Mouse (Mus musculus) inflammation-experienced regulatory T-cells, adult 6 months (primary cell): ENCODE data around the gene Apba2. TPM values are rescaled to one million over a fixed set of nuclear protein-coding genes. Genes with fewer than 3 reads are reported as not detected.

Source experiments
- ATAC-seq: one replicate; pipeline ENCODE4 v1.8.0; 2017
- polyA plus RNA-seq, 3 experiments: library from polyadenylated mRNA; unstranded; fragments of 100-300 nt; shearing (Covaris generic); gene quantifications; one replicate each; pipeline ENCODE4 v1.2.1; 2017

The Apba2 gene
- polyA plus RNA-seq, 3 experiments from 2014 or later, result not detected

- no peak for ATAC-seq
Measured at GRCm38 (mm10) chr7:64588636-64589389, 87.3 kb downstream of the Apba2 start.

DNA sequence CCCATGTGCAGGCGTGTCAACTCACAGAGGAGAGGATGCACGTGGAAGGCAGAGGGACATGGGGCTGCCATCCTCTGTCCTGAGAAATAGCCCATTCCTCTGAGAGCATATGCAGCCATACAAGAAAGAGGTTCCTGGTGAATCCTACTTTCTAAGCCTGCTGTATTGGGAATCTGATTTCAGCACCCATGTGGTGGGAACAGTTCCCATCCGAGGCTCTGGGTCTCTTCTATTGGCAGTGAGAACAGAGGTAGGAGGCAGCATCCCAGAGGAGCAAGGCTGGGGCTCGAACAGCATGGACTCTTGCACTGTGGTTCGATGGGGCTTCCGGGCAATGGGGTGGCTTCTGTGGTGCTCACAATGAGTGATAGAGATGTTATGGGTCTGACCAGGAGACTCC lies 93.8 kb downstream of the Apba2 start:
- ATAC-seq, result no peak

DNA sequence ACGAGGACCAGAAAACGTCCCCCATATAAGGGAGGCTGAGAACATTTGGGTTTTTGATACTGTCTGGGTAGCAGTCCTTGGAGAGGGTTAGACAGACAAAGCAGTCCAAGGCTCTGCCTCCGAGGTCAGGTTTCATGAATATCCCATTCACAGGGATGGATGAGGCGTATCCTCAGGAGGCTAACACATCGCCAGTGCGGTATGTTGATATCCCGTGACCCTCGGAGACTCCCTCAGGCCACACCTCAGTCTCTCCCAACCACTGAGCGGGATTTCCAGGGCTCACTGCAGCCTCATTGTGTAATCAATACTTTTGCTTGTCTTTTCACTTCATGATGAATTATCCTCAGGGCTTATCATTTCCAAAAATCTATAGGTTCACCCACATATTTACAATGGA lies 95.1 kb downstream of the Apba2 start:
- ATAC-seq, result no peak

GRCm38 (mm10) chr7:64609866-64610265 lies 108.4 kb downstream of the Apba2 start:
- no peak for ATAC-seq

DNA sequence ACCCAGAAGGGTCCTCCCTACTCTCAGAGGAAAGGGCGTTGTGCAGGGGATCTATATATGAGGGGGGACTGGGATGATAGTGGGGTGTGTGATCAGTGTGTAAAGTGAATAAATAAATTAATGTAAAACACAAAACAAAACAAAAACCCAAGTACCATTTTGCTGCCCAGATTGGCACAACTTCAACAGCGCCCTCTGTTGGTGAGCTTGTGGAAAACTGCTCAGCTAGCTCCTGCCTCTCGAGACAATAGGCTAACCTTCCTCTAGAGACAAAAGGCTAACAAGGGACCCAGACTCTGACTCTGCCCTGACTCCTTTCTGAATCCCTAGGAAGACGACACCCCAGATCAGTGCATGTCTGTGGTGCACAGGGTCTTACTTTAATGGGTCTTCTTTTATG lies 109.4 kb downstream of the Apba2 start:
- no peak for ATAC-seq

DNA sequence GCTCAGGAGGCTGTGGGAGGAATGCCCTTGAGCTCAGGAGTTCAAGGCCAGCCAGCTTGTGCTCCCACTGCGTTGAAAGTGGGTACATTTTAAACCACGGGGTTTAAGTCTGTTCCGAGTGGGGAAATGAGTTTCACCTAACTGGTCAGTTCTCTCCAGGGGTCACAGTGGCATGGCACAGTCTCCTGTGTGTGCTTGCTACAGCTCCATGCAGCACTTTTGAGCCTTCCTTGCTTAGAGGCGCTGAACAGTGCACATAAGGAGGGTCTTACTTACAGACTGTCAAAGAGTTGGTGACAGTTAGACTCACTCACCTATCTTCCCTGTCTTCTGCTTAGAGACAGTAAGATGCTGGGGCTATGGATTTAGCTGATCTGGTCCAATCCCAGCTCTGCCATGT lies 117.8 kb downstream of the Apba2 start:
- no peak for ATAC-seq

DNA sequence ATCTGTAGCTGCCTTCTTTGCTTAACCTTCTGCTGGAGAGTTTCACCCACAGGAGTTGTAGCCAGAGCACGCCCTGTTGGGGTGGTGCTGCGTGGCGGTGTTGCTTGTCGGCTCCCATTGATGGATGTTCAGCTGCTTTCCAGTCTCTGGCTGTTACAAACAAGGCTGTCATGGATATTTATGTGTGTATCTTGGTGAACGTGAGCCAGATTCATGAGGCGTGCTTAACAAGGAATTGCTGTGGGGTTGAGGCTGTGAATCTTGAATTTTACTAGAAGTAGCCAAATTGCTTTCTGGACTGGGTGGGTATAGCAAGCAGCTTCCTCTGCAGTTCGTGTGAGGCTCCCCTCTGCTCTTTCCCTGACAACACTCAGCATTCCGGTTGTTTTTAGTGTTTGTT lies 125.0 kb downstream of the Apba2 start:
- ATAC-seq, result no peak

GRCm38 (mm10) chr7:64627972-64628655 lies 126.6 kb downstream of the Apba2 start:
- ATAC-seq, result no peak

- no peak for ATAC-seq
Measured at GRCm38 (mm10) chr7:64630697-64631096, 129.2 kb downstream of the Apba2 start.

DNA sequence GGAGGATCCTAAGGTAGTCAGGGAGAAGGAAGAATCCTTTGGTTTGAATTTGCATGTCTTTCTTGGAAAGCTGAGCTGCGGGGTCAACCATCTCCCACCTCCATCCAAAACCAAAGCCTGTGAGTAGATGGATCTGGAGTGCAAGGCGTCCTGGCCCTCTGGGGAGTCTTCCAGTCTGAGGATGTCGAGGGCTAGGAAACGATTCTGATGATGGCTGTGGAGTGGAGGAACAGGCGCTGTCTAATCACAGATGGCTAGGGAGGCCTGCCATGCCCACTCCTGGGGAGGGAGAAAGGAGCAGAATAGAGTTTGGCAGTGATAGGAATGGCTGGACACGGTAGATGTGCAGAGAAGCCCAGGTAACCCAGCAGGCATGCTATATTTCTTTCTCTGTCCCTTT lies 129.6 kb downstream of the Apba2 start:
- no peak for ATAC-seq

DNA sequence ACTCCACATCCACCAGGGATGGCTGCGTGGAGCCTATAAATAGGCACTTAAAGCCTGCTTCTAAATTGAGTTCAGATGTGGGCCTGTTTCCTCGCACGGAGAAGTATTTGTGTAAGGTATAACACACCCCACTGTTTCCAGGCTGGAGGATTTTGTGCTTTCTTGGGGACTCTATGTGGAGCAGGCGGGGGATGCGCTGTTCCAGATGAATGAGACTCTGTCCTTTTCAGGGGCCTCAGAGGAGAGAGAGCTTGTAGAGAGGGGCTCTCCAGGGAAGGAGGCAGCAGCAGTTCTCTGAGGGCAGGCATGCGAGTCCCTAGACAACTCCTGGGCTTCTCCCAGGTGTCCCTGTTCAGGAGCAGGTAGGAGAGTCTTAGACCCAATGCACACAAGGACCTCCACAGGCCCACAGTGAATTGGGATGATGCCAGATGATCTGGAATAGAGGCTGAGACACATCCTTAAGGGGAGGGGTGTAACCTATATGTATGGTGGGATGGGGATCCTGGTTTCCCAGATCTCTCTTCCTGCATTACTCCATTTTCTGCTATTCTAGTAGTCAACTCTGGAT lies 130.4 kb downstream of the Apba2 start:
- no peak for ATAC-seq

GRCm38 (mm10) chr7:64633182-64633581 lies 131.7 kb downstream of the Apba2 start:
- ATAC-seq, result no peak

DNA sequence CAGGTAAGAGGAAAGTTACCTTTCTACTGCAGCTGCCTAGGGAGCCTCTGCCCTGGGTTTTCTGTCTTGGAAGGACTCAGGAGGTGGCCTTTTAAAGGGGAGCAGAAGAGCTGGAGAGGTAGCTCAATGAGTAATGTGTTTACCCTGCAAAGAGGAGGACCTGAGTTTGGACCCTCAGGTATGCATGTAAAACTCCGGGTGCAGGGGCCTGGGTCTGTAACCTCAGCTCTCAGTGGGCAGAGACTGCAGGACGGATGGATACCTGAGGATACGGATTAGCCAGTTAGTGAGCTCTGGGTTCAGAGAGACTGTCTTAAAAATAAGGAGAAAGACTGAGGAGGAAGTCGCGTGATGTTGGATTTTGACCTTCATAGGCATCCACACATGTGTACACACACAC lies 132.4 kb downstream of the Apba2 start:
- no peak for ATAC-seq

DNA sequence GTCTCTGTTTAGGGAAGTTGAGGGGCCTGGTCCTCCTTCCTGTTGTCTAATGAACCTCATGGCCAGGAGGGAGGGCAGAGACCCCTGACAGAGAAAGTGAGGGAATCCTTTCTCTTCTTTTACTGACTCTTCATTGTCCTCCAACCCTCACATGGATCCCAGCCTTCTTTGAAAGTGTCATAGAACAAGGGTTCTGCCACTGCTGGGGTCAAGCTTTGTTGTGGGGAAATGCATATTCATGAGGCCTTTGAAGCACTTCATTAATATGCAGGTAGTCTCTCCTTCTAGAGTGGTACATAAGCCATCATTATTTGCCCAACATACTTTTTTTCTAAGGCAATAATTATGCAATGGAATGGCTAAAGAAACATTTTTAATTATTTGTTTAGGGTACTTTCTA lies 133.0 kb downstream of the Apba2 start:
- no peak for ATAC-seq

- ATAC-seq, result no peak
Measured at GRCm38 (mm10) chr7:64638922-64639321, 137.4 kb downstream of the Apba2 start.

DNA sequence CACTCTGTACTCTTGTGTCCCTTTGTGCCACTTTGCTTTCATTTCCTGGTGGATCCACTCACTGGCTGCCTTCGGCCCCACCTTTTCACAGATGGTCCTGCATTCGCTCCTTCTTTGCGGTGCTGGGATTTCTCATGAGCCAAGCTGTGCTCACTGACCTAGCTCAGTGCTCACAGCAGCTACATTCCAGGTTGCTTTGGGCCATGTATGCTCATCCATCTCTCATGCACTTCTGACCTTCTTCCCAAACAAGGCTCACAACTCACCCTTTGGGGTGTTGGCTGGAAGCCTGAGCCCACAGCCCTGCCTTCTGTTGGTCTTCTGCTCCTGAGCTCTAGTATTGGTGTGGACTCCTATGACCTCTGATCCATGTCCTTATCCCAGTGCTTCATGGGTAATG lies 139.1 kb downstream of the Apba2 start:
- ATAC-seq, result no peak

GRCm38 (mm10) chr7:64642903-64643302 lies 141.4 kb downstream of the Apba2 start:
- ATAC-seq, result no peak

DNA sequence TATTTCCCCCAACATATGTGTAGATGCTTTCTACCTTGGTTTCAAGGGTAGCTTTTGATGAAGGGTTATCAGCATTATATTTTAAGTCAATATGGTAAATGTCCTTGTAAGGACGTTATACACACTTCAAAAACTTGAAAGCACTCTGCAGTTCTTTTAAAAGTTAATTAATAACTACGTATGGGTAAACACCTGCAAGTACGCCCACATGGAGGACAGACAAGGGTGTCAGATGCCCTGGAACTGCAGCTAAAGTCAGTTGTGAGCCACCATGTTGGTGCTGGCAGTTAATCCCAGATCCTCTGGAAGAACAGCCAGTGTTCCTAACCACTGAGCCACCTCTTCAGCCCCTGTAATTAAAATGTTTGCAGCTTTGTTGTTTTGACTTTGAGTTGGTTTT lies 144.0 kb downstream of the Apba2 start:
- ATAC-seq, result no peak

- no peak for ATAC-seq
Measured at GRCm38 (mm10) chr7:64646046-64646445, 144.5 kb downstream of the Apba2 start.

DNA sequence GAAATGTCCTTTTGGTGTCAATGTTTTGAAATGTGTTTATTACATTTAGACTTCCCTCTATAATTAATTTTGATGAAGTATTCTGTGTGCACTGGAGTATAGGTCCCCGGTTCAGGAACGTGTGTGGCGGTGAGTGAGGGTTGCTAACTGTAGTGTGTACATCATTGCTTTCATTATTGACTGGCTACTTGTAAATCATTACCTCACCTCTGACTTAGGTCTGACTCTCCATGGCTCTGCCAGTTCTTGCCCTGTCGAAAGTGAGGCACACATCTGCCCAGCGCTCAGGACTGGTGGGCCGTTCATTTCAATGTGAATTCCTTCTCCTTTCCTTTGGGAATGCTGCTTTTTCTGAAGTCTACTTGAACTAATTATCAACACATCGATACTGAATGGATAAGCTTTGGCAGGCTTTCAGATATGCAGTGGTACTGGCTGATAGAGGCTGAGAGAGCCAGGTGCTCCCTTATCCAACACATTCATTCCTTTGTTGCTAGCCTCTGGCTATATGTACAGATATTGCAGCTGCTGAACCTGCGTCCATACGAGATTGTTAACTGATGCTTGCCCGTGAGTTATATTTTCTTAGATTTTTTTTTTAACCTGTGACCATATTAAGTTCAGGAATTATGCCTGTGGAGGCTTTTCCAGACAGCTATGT lies 147.6 kb downstream of the Apba2 start:
- ATAC-seq, result no peak

DNA sequence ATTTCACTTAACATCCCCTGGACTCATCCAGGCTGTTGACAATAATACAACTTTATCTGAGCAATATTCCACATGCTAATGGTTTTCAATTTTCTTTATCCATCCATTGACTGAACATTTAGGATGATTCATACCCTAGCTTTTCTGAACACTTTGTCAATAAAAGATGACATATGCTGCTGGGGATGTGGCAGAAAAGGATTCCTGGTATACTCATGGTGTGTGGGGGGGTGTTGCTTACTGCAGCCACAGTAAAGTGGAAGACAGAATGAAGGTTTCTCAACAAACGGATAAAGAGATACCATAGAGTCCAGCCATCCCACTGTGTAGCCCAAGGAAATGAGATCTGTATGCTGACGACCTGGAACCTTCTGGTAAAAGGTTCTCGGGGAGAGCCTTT lies 150.5 kb downstream of the Apba2 start:
- ATAC-seq, result no peak

GRCm38 (mm10) chr7:64656787-64657186 lies 155.3 kb downstream of the Apba2 start:
- no peak for ATAC-seq

DNA sequence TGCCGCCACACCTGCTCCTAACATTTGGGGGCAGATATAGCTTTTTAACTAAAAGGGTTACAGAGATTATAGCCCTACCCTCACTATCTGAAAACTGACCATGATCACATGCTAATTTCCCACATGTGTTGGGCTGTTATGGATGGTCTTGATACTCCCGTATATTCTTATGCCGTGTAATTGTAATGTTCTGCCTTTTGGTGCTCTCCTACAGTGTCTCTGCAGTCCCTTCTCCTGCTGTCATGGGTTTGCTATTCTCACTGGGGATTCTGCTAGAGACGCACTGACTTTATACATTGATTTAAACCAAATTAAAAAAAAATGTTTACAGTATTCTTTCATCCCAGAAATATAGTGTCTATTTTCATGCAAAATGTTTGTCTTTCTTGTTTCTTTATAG lies 157.4 kb downstream of the Apba2 start:
- no peak for ATAC-seq

DNA sequence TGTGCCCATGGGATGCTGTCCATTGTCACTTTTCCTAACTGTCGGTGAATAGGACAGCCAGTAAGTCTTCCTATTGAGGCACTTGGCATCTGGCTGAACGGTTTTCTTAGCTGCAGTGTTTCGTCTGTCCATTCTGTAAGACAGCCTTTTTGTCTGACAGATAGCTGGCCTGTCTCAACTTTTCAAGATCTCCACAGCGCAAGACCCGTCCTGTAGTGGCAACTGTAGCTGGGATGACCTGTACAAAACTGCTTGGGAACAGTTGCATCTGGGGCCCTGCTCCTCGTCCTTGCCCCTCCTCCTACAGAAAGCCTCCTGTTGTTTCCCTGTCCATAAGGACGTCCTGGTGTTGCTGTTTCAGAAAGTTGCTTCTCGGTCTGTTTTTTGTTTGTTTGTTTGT lies 157.8 kb downstream of the Apba2 start:
- no peak for ATAC-seq
